Mouse (Mus musculus): ENCODE results near the gene Mark3. TPM values are rescaled to one million over a fixed set of nuclear protein-coding genes. Genes with fewer than 3 reads are reported as not detected.
A peak's percentile ranks its signal among the peaks of the same experiment; 100 is the strongest.

Gene Mark3
- polyA plus RNA-seq, 1 experiment from 2014 or later, result 50.8 TPM

DNA sequence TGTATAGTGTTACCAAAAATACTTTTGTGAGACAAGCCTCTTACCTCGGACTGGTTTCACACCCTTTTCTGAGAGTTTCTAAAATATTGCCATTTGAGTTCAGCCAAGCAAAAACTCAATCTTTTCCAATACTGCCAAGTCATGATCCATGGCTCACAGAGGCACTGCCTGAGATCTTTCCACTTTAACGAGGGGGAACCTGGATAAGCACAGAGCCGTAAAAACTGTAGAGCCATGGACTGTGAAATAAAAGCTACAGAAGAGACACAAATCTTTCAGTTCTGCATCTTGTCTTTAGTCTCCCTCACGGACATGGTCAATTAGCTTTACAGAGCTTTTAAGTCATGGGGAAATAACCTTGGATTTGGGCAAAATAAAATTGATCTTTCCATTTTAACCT, 37.6 kb upstream of the Mark3 start:
- peaks cover 28% of the 10 kb centered on the region for H3K36me3 ChIP-seq (ENCODE audit: control insufficient read depth, insufficient read depth, low read length)
- H3K4me1 ChIP-seq (ENCODE audit: control insufficient read depth in 2 of 2, insufficient read depth in 2 of 2, low read length in 2 of 2), result peaks cover 5 to 38% of the 10 kb centered on the region in 2 experiments; a peak in 3 of 4 replicates
- H3K9me3 ChIP-seq (ENCODE audit: control insufficient read depth, low read length), result no peaks in the 10 kb centered on the region
- H3K4me3 ChIP-seq (ENCODE audit: control insufficient read depth in 1 of 2, insufficient read depth in 1 of 2, low read depth in 1 of 2, low read length in 2 of 2), result peak overlapping the region in 1 of 2 experiments; percentile 90; a peak in 3 of 4 replicates
- H3K27me3 ChIP-seq (ENCODE audit: control insufficient read depth, insufficient read depth, low read length), result no peaks in the 10 kb centered on the region
- WGBS, result 40% methylated on average over 4 of the region's 4 CpGs
- H3K27ac ChIP-seq (replicated peaks in 1 of 2; ENCODE audit: control insufficient read depth in 1 of 2, insufficient read depth in 1 of 2, low read depth in 2 of 2, low read length in 2 of 2), result no peak overlapping the region
- H3K9ac ChIP-seq (ENCODE audit: low read length), result peak overlapping the region; percentile 99
- peak overlapping the region; percentile 83 for H3K4me2 ChIP-seq (ENCODE audit: low read length)
- ATAC-seq (ENCODE audit: insufficient number of reproducible peaks, insufficient read depth, low FRiP score, low read depth), result no peak

DNA sequence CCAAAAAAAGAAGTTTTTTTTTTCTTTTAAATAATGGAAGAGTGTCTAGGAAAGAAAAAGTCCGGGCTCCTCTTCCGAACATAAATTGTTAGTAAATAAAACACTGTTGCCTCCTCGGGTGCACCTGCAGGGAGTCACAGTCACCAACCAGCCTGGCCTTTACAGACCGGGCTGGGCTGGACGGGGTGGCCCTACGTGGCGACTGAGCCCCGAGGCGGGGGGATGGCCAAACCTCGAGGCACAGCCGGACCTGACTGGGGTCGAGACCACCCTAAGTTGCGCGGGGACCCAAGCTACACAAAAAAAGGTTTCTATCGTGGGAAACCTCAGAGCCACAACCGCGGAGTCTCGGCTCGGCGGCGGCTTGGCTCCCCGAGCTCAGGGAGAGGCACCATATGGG, 37.0 kb upstream of the Mark3 start:
- peak overlapping the region; percentile 75 to 90 for H3K4me3 ChIP-seq (ENCODE audit: control insufficient read depth in 1 of 2, insufficient read depth in 1 of 2, low read depth in 1 of 2, low read length in 2 of 2)
- no peaks in the 10 kb centered on the region for H3K27me3 ChIP-seq (ENCODE audit: control insufficient read depth, insufficient read depth, low read length)
- H3K9ac ChIP-seq (ENCODE audit: low read length), result peak overlapping the region; percentile 99
- under 1% methylated on average over 22 of the region's 22 CpGs for WGBS
- H3K9me3 ChIP-seq (ENCODE audit: control insufficient read depth, low read length), result no peaks in the 10 kb centered on the region
- H3K4me1 ChIP-seq (ENCODE audit: control insufficient read depth in 2 of 2, insufficient read depth in 2 of 2, low read length in 2 of 2), result peaks cover 5 to 38% of the 10 kb centered on the region in 2 experiments; a peak in 3 of 4 replicates
- peak overlapping the region; percentile 79 to 91 for H3K27ac ChIP-seq (replicated peaks in 1 of 2; ENCODE audit: control insufficient read depth in 1 of 2, insufficient read depth in 1 of 2, low read depth in 2 of 2, low read length in 2 of 2)
- H3K4me2 ChIP-seq (ENCODE audit: low read length), result peak overlapping the region; percentile 83
- ATAC-seq (ENCODE audit: insufficient number of reproducible peaks, insufficient read depth, low FRiP score, low read depth), result no peak
- H3K36me3 ChIP-seq (ENCODE audit: control insufficient read depth, insufficient read depth, low read length), result peaks cover 33% of the 10 kb centered on the region

DNA sequence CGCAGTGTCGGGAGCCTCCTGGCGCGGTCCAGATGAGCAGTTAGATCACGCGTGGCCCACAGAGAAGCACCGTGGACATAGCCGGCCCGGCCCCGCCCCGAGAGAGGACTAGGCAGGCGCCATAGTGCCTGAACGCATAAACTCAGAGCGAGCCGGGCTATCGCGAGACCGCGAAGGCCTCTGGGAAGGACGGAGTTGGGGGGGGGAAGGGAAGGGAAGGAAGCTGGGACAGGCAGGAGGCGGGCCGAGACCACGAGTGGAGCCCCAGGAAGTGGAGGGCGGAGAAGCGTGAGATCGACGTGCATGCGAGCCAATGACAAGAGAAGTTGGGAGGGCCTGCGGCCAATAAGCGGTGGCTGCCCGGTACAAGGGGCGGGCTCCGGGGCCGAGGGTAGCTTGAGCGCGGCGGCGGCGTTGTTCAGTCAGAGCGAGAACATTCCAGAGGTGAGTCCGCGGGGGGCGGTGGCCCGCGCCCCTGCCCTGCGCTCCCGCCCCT, 36.5 kb upstream of the Mark3 start, which contains the start of gene Eif5:
Gene Eif5 (plus strand): TSS at position 221 of the 496 bp plus-strand sequence.
- Histone ChIP-seq H3K27ac (replicated peaks in 1 of 2; ENCODE audit: control insufficient read depth in 1 of 2, insufficient read depth in 1 of 2, low read depth in 2 of 2, low read length in 2 of 2) (peak within 1 kb of the TSS; percentile 96 to 99), H3K36me3 (ENCODE audit: control insufficient read depth, insufficient read depth, low read length) (peaks cover 38% of the 10 kb centered on the region), H3K4me2 (ENCODE audit: low read length) (peak within 1 kb of the TSS; percentile 83), H3K27me3 (ENCODE audit: control insufficient read depth, insufficient read depth, low read length) (no peaks in the 10 kb centered on the region), H3K4me1 (ENCODE audit: control insufficient read depth in 2 of 2, insufficient read depth in 2 of 2, low read length in 2 of 2) (peaks cover 5 to 38% of the 10 kb centered on the region in 2 experiments; a peak in 3 of 4 replicates), H3K9ac (ENCODE audit: low read length) (peak within 1 kb of the TSS; percentile 99), H3K4me3 (ENCODE audit: control insufficient read depth in 1 of 2, insufficient read depth in 1 of 2, low read depth in 1 of 2, low read length in 2 of 2) (peak within 1 kb of the TSS; percentile 90 to 97), H3K9me3 (ENCODE audit: control insufficient read depth, low read length) (no peaks in the 10 kb centered on the region)
- 0% methylated on average over 31 of the region's 47 CpGs for WGBS
- ATAC-seq (ENCODE audit: insufficient number of reproducible peaks, insufficient read depth, low FRiP score, low read depth), result peak; percentile 98

DNA sequence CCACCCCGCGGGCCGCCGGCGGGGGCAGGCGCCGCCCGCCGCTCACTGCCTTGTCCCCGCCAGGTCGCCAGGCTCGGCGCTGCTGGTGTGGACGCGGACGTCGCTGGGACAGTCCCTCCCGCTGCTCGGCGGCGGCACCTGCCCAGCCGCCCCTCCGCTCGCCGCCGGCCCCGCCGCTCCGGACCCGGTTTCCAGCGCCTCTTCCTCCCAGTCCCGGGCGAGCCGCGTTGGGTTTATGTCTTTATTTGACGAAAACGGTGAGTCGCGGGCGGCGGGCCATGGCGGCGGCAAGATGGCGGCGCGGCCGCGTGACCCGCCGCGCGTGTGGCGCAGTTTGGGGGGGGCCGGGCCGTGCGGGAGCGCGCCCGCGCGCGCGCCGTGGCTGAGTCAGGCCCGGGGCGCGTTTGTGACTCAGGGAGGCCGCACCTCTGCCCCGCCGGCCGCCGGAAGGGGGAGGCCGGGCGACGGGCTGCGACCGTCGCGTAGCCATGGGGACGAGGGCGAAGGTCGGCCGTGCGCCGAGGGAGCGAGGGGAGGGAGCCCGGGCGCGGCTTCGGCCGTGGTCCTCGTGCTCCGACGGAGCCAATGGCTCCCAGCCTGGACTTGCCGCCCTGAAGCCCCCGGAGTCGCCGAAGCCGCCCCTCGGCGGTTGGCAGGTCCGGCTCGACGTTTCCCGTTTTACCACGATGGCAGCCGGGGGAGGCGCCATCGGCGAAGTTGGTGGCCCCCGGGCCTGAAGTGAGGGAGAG, 35.9 kb upstream of the Mark3 start:
- ATAC-seq (ENCODE audit: insufficient number of reproducible peaks, insufficient read depth, low FRiP score, low read depth), result peak; percentile 78
- peak overlapping the region; percentile 74 for H3K4me2 ChIP-seq (ENCODE audit: low read length)
- no peaks in the 10 kb centered on the region for H3K9me3 ChIP-seq (ENCODE audit: control insufficient read depth, low read length)
- H3K27ac ChIP-seq (replicated peaks in 1 of 2; ENCODE audit: control insufficient read depth in 1 of 2, insufficient read depth in 1 of 2, low read depth in 2 of 2, low read length in 2 of 2), result peak overlapping the region; percentile 96 to 99
- H3K4me1 ChIP-seq (ENCODE audit: control insufficient read depth in 2 of 2, insufficient read depth in 2 of 2, low read length in 2 of 2), result peaks cover 5 to 38% of the 10 kb centered on the region in 2 experiments; a peak in 3 of 4 replicates
- peaks cover 45% of the 10 kb centered on the region for H3K36me3 ChIP-seq (ENCODE audit: control insufficient read depth, insufficient read depth, low read length)
- peak overlapping the region; percentile 90 to 97 for H3K4me3 ChIP-seq (ENCODE audit: control insufficient read depth in 1 of 2, insufficient read depth in 1 of 2, low read depth in 1 of 2, low read length in 2 of 2)
- H3K27me3 ChIP-seq (ENCODE audit: control insufficient read depth, insufficient read depth, low read length), result no peaks in the 10 kb centered on the region
- under 1% methylated on average over 97 of the region's 111 CpGs for WGBS
- peak overlapping the region; percentile 99 for H3K9ac ChIP-seq (ENCODE audit: low read length)

DNA sequence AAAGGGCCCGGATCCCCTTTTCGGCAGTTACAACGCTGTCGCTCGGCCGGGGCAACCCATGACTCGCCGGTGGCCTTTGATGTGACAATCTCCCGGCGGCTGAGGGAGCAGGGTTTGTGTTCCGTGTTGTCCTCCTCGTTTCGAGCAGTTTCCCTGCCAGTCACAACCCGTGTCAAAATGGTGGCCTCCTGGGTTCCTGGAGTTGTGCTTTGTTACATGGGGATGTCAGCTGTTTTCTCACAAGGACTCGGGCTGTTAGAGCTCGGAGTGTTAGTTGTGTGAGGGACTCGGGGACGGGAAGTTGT, 35.3 kb upstream of the Mark3 start:
- Histone ChIP-seq H3K4me1 (ENCODE audit: control insufficient read depth in 2 of 2, insufficient read depth in 2 of 2, low read length in 2 of 2) (peaks cover 5 to 38% of the 10 kb centered on the region in 2 experiments; a peak in 3 of 4 replicates), H3K4me3 (ENCODE audit: control insufficient read depth in 1 of 2, insufficient read depth in 1 of 2, low read depth in 1 of 2, low read length in 2 of 2) (peak overlapping the region; percentile 90 to 97), H3K36me3 (ENCODE audit: control insufficient read depth, insufficient read depth, low read length) (peaks cover 50% of the 10 kb centered on the region), H3K9me3 (ENCODE audit: control insufficient read depth, low read length) (no peaks in the 10 kb centered on the region), H3K9ac (ENCODE audit: low read length) (peak overlapping the region; percentile 99), H3K27ac (replicated peaks in 1 of 2; ENCODE audit: control insufficient read depth in 1 of 2, insufficient read depth in 1 of 2, low read depth in 2 of 2, low read length in 2 of 2) (peak overlapping the region; percentile 96 to 99), H3K4me2 (ENCODE audit: low read length) (peak overlapping the region; percentile 74), H3K27me3 (ENCODE audit: control insufficient read depth, insufficient read depth, low read length) (no peaks in the 10 kb centered on the region)
- 0% methylated on average over 18 of the region's 18 CpGs for WGBS
- ATAC-seq (ENCODE audit: insufficient number of reproducible peaks, insufficient read depth, low FRiP score, low read depth), result no peak

DNA sequence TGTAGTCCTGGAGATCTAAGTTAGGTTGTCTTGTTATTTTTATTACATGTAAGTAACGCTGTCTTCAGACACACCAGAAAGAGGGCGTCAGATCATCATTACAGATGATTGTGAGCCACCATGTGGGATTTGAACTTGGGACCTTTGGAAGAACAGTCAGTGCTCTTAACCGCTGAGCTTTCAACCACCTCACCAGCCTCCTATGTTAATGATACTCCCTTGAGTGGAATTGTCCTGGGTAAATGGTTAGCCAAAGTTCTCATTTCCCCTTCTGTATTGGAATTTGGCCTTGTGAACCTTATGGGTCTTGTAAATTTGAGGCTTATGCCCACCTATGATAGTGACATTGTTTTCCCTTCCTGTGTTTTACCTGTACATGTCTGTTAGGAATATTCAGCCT, 27.3 kb upstream of the Mark3 start:
- no peak overlapping the region for H3K4me2 ChIP-seq (ENCODE audit: low read length)
- H3K9ac ChIP-seq (ENCODE audit: low read length), result no peak overlapping the region
- no peak overlapping the region for H3K4me3 ChIP-seq (ENCODE audit: control insufficient read depth in 1 of 2, insufficient read depth in 1 of 2, low read depth in 1 of 2, low read length in 2 of 2)
- no peak overlapping the region for H3K27ac ChIP-seq (replicated peaks in 1 of 2; ENCODE audit: control insufficient read depth in 1 of 2, insufficient read depth in 1 of 2, low read depth in 2 of 2, low read length in 2 of 2)
- ATAC-seq (ENCODE audit: insufficient number of reproducible peaks, insufficient read depth, low FRiP score, low read depth), result no peak
- no peaks in the 10 kb centered on the region for H3K9me3 ChIP-seq (ENCODE audit: control insufficient read depth, low read length)
- H3K27me3 ChIP-seq (ENCODE audit: control insufficient read depth, insufficient read depth, low read length), result no peaks in the 10 kb centered on the region
- H3K4me1 ChIP-seq (ENCODE audit: control insufficient read depth in 2 of 2, insufficient read depth in 2 of 2, low read length in 2 of 2), result no peaks in the 10 kb centered on the region
- H3K36me3 ChIP-seq (ENCODE audit: control insufficient read depth, insufficient read depth, low read length), result peaks cover 57% of the 10 kb centered on the region
- 97% methylated on average over 3 of the region's 3 CpGs for WGBS

DNA sequence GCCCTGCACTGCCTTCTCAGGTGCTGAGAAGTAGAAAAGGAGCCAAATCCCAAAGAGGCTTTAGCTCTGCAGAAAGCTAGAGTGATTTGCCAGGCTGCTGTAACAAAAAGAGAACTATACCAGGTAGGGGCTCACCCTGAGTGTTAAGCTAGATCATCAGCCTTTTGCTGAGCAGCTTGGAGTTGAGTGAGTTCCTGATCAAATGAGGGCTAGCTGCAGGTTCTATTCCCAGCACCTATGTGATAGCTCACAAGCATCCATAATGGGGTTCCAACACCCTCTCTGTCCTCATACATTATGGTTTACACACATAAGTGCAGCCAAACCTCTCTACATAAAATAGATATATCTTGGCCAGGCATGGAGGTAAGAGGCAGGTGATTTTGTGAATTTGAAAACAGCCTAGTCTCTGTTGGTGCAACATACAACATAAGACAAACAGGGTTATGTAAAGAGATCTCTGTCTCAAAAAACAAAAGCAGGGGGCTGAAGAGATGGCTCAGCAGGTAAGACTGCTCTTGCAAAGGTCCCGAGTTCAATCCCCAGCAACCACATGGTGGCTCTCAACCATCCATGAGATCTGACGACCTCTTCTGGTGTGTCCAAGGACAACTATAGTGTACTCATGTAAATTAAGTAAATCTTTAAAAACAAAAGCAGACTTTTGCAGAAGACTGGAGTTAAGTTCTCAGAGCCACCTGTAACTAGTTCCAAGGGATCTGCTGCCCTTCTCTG, 25.6 kb upstream of the Mark3 start:
- Histone ChIP-seq H3K4me2 (ENCODE audit: low read length) (no peak overlapping the region), H3K4me1 (ENCODE audit: control insufficient read depth in 2 of 2, insufficient read depth in 2 of 2, low read length in 2 of 2) (no peaks in the 10 kb centered on the region), H3K27ac (replicated peaks in 1 of 2; ENCODE audit: control insufficient read depth in 1 of 2, insufficient read depth in 1 of 2, low read depth in 2 of 2, low read length in 2 of 2) (no peak overlapping the region), H3K27me3 (ENCODE audit: control insufficient read depth, insufficient read depth, low read length) (no peaks in the 10 kb centered on the region), H3K9ac (ENCODE audit: low read length) (no peak overlapping the region), H3K9me3 (ENCODE audit: control insufficient read depth, low read length) (no peaks in the 10 kb centered on the region), H3K36me3 (ENCODE audit: control insufficient read depth, insufficient read depth, low read length) (peaks cover 41% of the 10 kb centered on the region), H3K4me3 (ENCODE audit: control insufficient read depth in 1 of 2, insufficient read depth in 1 of 2, low read depth in 1 of 2, low read length in 2 of 2) (no peak overlapping the region)
- ATAC-seq (ENCODE audit: insufficient number of reproducible peaks, insufficient read depth, low FRiP score, low read depth), result no peak
- 64% methylated on average over 2 of the region's 2 CpGs for WGBS

Measured in heart, embryonic 14.5 days (tissue).